9 mouse cellular contexts compared by ENCODE assay signal in the genomic region with DNA sequence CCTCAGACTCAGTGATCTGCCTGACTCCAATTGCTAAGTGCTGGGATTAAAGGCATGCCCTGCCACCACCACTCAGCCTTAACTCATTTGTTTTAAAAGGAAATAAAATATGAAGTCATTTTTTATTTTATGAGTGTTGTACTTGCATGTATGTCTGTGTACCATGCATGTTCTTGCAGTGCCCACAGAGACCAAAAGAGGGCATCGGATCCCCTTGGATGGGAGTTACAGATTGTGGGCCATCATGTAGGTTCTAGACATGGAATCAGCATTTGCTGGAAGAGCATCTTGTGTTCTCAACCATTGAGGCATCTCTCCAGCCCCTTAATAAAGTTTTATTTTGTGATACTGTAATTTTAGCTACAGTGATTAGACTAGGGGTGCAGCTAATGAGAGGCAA. TPM values are rescaled to one million over a fixed set of nuclear protein-coding genes. Genes with fewer than 3 reads are reported as not detected.
DNase-seq lines count a peak whose midpoint lies in the region; ATAC-seq and TF ChIP-seq lines count a peak whose summit lies in the region.
"Had no signal": no experiment of that assay in that cellular context is flagged by ENCODE, and none has a peak within 500 bp of the region (broad histone marks: within the 10 kb centered on the region; RNA-seq: fewer than 3 reads in every experiment).

No protein-coding gene starts in this region.

- ATAC-seq in hindbrain, postnatal 0 days: no peak
- no peak for ATAC-seq in hindbrain, embryonic 14.5 days (ENCODE audit: low FRiP score)
- ATAC-seq in inflammation-experienced regulatory T-cells, adult 6 months: no peak
- ATAC-seq in activated CD4-positive, CD25-positive, alpha-beta regulatory T cell, adult 4 months: no peak

- H3K27me3 ChIP-seq in hindbrain, postnatal 0 days (ENCODE audit: insufficient read depth, low read length): no peaks in the 10 kb centered on the region
- H3K27me3 ChIP-seq in hindbrain, embryonic 14.5 days (ENCODE audit: control insufficient read depth, insufficient read depth, low read length): no peaks in the 10 kb centered on the region
- H3K27me3 ChIP-seq: limb, embryonic 15.5 days; neural tube, embryonic 12.5 days had no signal

- H3K9me3 ChIP-seq in hindbrain, postnatal 0 days (ENCODE audit: low read length): no peaks in the 10 kb centered on the region
- H3K9me3 ChIP-seq in hindbrain, embryonic 14.5 days (ENCODE audit: control insufficient read depth, low read length): no peaks in the 10 kb centered on the region
- H3K9me3 ChIP-seq: limb, embryonic 15.5 days; neural tube, embryonic 12.5 days had no signal

- H3K36me3 ChIP-seq in hindbrain, postnatal 0 days (ENCODE audit: insufficient read depth, low read length): peaks cover 8% of the 10 kb centered on the region; the same call in 1 of the 2 replicates
- H3K36me3 ChIP-seq in hindbrain, embryonic 14.5 days (replicated peaks; ENCODE audit: control insufficient read depth, insufficient read depth): peaks cover 29% of the 10 kb centered on the region

- peak; percentile 36; the same call in 1 of the 2 replicates for TF ChIP-seq CTCF in hindbrain, postnatal 0 days (IDR thresholded peaks at IDR 0.05; ENCODE audit: low read depth)

- DNase-seq in hindbrain, postnatal 0 days (ENCODE audit: low spot score): peak; percentile 15
- no peak for DNase-seq in hindbrain, embryonic 14.5 days (ENCODE audit: low spot score)
- DNase-seq in CD4-positive helper T cell, adult 2 months (ENCODE audit: low read depth, low spot score): peak; percentile 20
- DNase-seq in T-cell, adult 2 months (ENCODE audit: low spot score): peak; percentile 32
- DNase-seq in retina, embryonic 14.5 days (ENCODE audit: low spot score): peak; percentile 15

- WGBS in hindbrain, postnatal 0 days: 91% methylated on average over 1 of the region's 1 CpGs
- 100% methylated on average over 1 of the region's 1 CpGs for WGBS in hindbrain, embryonic 14.5 days

- H3K9ac ChIP-seq in hindbrain, postnatal 0 days (replicated peaks; ENCODE audit: low read length): no peak overlapping the region
- H3K9ac ChIP-seq in hindbrain, embryonic 14.5 days: no peak overlapping the region
- H3K9ac ChIP-seq: limb, embryonic 15.5 days; neural tube, embryonic 12.5 days had no signal

- H3K4me1 ChIP-seq in hindbrain, postnatal 0 days (ENCODE audit: insufficient read depth, low read length): peaks cover 9% of the 10 kb centered on the region
- peaks cover 15% of the 10 kb centered on the region for H3K4me1 ChIP-seq in hindbrain, embryonic 14.5 days (replicated peaks; ENCODE audit: control insufficient read depth, insufficient read depth, low read length)

- no peak overlapping the region for H3K27ac ChIP-seq in hindbrain, postnatal 0 days
- H3K27ac ChIP-seq in hindbrain, embryonic 14.5 days: no peak overlapping the region
- H3K27ac ChIP-seq: limb, embryonic 15.5 days; neural tube, embryonic 12.5 days had no signal

- no peak overlapping the region for H3K4me3 ChIP-seq in hindbrain, postnatal 0 days (ENCODE audit: low read length)
- H3K4me3 ChIP-seq in hindbrain, embryonic 14.5 days (replicated peaks; ENCODE audit: low read length): no peak overlapping the region
- H3K4me3 ChIP-seq: limb, embryonic 15.5 days; neural tube, embryonic 12.5 days had no signal

- no peak overlapping the region for H3K4me2 ChIP-seq in hindbrain, postnatal 0 days (ENCODE audit: low read depth, low read length)
- H3K4me2 ChIP-seq in hindbrain, embryonic 14.5 days (replicated peaks): no peak overlapping the region
- H3K4me2 ChIP-seq: limb, embryonic 15.5 days; neural tube, embryonic 12.5 days had no signal

RNA-seq across cellular contexts. Expression of a gene that starts 3.8 kb away (rescaled TPM):
- total RNA-seq in hindbrain, postnatal 0 days (2014; rRNA removed): 29.4 and 32.6 TPM in 2 replicates
- polyA plus RNA-seq in hindbrain, postnatal 0 days (2015; fragmentation: Nextera tagmentation; extraction: Ambion mirVana): 92.0 and 98.3 TPM in 2 replicates
- polyA plus RNA-seq in hindbrain, embryonic 14.5 days (2014; fragmentation: Nextera tagmentation; extraction: Ambion mirVana): 141 and 153 TPM in 2 replicates
- polyA plus RNA-seq in inflammation-experienced regulatory T-cells, adult 6 months (2017; shearing (Covaris generic)): 100 to 1,000 TPM; 172 to 284 (median 198) TPM
- polyA plus RNA-seq in activated CD4-positive, CD25-positive, alpha-beta regulatory T cell, adult 4 months (2017; shearing (Covaris generic)): 100 to 1,000 TPM; 222 to 224 TPM

RNA-seq across cellular contexts. Expression of a gene that starts 4.0 kb away (rescaled TPM):
- 54.3 and 55.5 TPM in 2 replicates for total RNA-seq in hindbrain, postnatal 0 days (2014; rRNA removed)
- 149 and 161 TPM in 2 replicates for polyA plus RNA-seq in hindbrain, postnatal 0 days (2015; fragmentation: Nextera tagmentation; extraction: Ambion mirVana)
- 128 and 135 TPM in 2 replicates for polyA plus RNA-seq in hindbrain, embryonic 14.5 days (2014; fragmentation: Nextera tagmentation; extraction: Ambion mirVana)
- 100 to 1,000 TPM; 197 to 235 (median 223) TPM for polyA plus RNA-seq in inflammation-experienced regulatory T-cells, adult 6 months (2017; shearing (Covaris generic))
- polyA plus RNA-seq in activated CD4-positive, CD25-positive, alpha-beta regulatory T cell, adult 4 months (2017; shearing (Covaris generic)): 100 to 1,000 TPM; 214 to 224 TPM

RNA-seq across cellular contexts. Expression of a gene that starts 41.3 kb away (rescaled TPM):
- 1.2 and 1.9 TPM in 2 replicates for total RNA-seq in hindbrain, postnatal 0 days (2014; rRNA removed)
- polyA plus RNA-seq in hindbrain, postnatal 0 days (2015; fragmentation: Nextera tagmentation; extraction: Ambion mirVana): 2.4 and 2.7 TPM in 2 replicates
- 1.8 TPM in 2 replicates for polyA plus RNA-seq in hindbrain, embryonic 14.5 days (2014; fragmentation: Nextera tagmentation; extraction: Ambion mirVana)
- under 1 TPM in 2 of 3 experiments, not detected in 1; 0.35 to 0.45 TPM for polyA plus RNA-seq in inflammation-experienced regulatory T-cells, adult 6 months (2017; shearing (Covaris generic))
- under 1 TPM in 1 of 2 experiments, not detected in 1; 0.34 TPM for polyA plus RNA-seq in activated CD4-positive, CD25-positive, alpha-beta regulatory T cell, adult 4 months (2017; shearing (Covaris generic))
